ENCODE assay signal across 26 mouse cellular contexts in genomic region chr5:37753366-37753765, GRCm38 (mm10). TPM values are rescaled to one million over a fixed set of nuclear protein-coding genes. Genes with fewer than 3 reads are reported as not detected.
A peak's percentile ranks its signal among the peaks of the same experiment; 100 is the strongest.
DNase-seq lines count a peak whose midpoint lies in the region; ATAC-seq and TF ChIP-seq lines count a peak whose summit lies in the region.
"Had no signal": no experiment of that assay in that cellular context is flagged by ENCODE, and none has a peak within 500 bp of the region (broad histone marks: within the 10 kb centered on the region; RNA-seq: fewer than 3 reads in every experiment).

No protein-coding gene starts in this region.

- H3K4me2 ChIP-seq in midbrain, embryonic 11.5 days = no peak overlapping the region
- H3K4me2 ChIP-seq: embryonic facial prominence, embryonic 12.5 days; forebrain, embryonic 15.5 days; heart, embryonic 11.5 days; hindbrain, embryonic 12.5 days; liver, embryonic 11.5 days had no signal

- no peaks in the 10 kb centered on the region for H3K4me1 ChIP-seq in kidney, adult 2 months (ENCODE audit: control insufficient read depth, insufficient read depth, low read length)
- H3K4me1 ChIP-seq in midbrain, embryonic 11.5 days (ENCODE audit: control insufficient read depth, insufficient read depth, low read length) = no peaks in the 10 kb centered on the region
- H3K4me1 ChIP-seq: forebrain, embryonic 15.5 days; hindbrain, embryonic 12.5 days had no signal

- H3K9me3 ChIP-seq in midbrain, embryonic 11.5 days (ENCODE audit: control insufficient read depth, low read length) = no peaks in the 10 kb centered on the region
- H3K9me3 ChIP-seq: embryonic facial prominence, embryonic 12.5 days; forebrain, embryonic 15.5 days; hindbrain, embryonic 12.5 days; limb, embryonic 10.5 days had no signal

- WGBS in large intestine, adult 2 months = 23% methylated on average over 7 of the region's 7 CpGs
- 65% methylated on average over 7 of the region's 7 CpGs for WGBS in kidney, adult 2 months
- whole genome bisulfite sequencing in midbrain, embryonic 11.5 days = 89% methylated on average over 7 of the region's 7 CpGs

- H3K9ac ChIP-seq in midbrain, embryonic 11.5 days (ENCODE audit: low read length) = no peak overlapping the region
- H3K9ac ChIP-seq: embryonic facial prominence, embryonic 12.5 days; forebrain, embryonic 15.5 days; hindbrain, embryonic 12.5 days had no signal

- TF ChIP-seq CTCF in kidney, adult 2 months (conservative IDR thresholded peaks at IDR 0.05; ENCODE audit: insufficient read depth, insufficient read length, low read depth, low read length) = no peak

- H3K36me3 ChIP-seq in kidney, adult 2 months (ENCODE audit: control insufficient read depth, insufficient read depth, low read length) = no peaks in the 10 kb centered on the region
- H3K36me3 ChIP-seq in midbrain, embryonic 11.5 days (ENCODE audit: control insufficient read depth, insufficient read depth, low read length) = no peaks in the 10 kb centered on the region
- H3K36me3 ChIP-seq: embryonic facial prominence, embryonic 12.5 days; forebrain, embryonic 15.5 days; hindbrain, embryonic 12.5 days; limb, embryonic 10.5 days had no signal

- no peak for TF ChIP-seq POLR2A in kidney, adult 2 months (IDR thresholded peaks at IDR 0.05; ENCODE audit: low read depth, low read length)

- H3K4me3 ChIP-seq in kidney, adult 2 months (ENCODE audit: insufficient read depth, low read depth, low read length) = no peak overlapping the region
- no peak overlapping the region for H3K4me3 ChIP-seq in midbrain, embryonic 11.5 days (ENCODE audit: low read depth, low read length)
- H3K4me3 ChIP-seq: embryonic facial prominence, embryonic 12.5 days; erythroblast, embryonic 14.5 days; forebrain, embryonic 15.5 days; hindbrain, embryonic 12.5 days; layer of hippocampus, adult 2 months; limb, embryonic 10.5 days had no signal

- intact Hi-C loops in left cerebral cortex, postnatal 10 days (cut with DNase I) = no loop called here

- no peak for ATAC-seq in midbrain, embryonic 11.5 days (ENCODE audit: low FRiP score)

- no peaks in the 10 kb centered on the region for H3K27me3 ChIP-seq in kidney, adult 2 months (replicated peaks; ENCODE audit: control insufficient read depth, insufficient read depth, low read length)
- H3K27me3 ChIP-seq in midbrain, embryonic 11.5 days (ENCODE audit: control insufficient read depth, insufficient read depth, low read length) = no peaks in the 10 kb centered on the region
- H3K27me3 ChIP-seq: embryonic facial prominence, embryonic 12.5 days; hindbrain, embryonic 12.5 days had no signal

- peak; percentile 36 for DNase-seq in 3134 (ENCODE audit: extremely low read depth, insufficient read length, low spot score)
- DNase-seq in adrenal gland, adult (ENCODE audit: inconsistent age in 2 of 2, low spot score in 1 of 2) = peak; percentile 93 to 96
- DNase-seq in adrenal gland, postnatal 36 days = peak; percentile 87 to 92
- DNase-seq in large intestine, adult 2 months (ENCODE audit: low read depth, low spot score) = peak; percentile 57
- no peak for DNase-seq in kidney, adult 2 months
- DNase-seq in left cerebral cortex, postnatal 10 days (ENCODE audit: extremely low spot score in 1 of 2, low spot score in 2 of 2) = no peak
- DNase-seq in liver = no peak
- DNase-seq in midbrain, embryonic 11.5 days (ENCODE audit: low spot score, missing footprints) = no peak
- DNase-seq: B cell, adult 2 months; cerebellum, adult 9-11 months; heart, postnatal 14 days; lung, adult 18-20 months; lung, postnatal 14 days; spleen, adult 18-20 months; thymus, adult 18-20 months had no signal

- no peak overlapping the region for H3K27ac ChIP-seq in kidney, adult 2 months (ENCODE audit: insufficient read depth, low read depth, low read length)
- H3K27ac ChIP-seq in midbrain, embryonic 11.5 days (ENCODE audit: low read depth, low read length) = no peak overlapping the region
- H3K27ac ChIP-seq: embryonic facial prominence, embryonic 12.5 days; forebrain, embryonic 15.5 days; hindbrain, embryonic 12.5 days; kidney, postnatal 0 days; layer of hippocampus, adult 2 months; limb, embryonic 10.5 days had no signal

RNA-seq across cellular contexts. Expression of gene Cytl1, which starts 18.0 kb away (rescaled TPM):
- total RNA-seq in adrenal gland, postnatal 36 days (2021) = 1 to 10 TPM; 2.2 to 2.3 TPM
- polyA plus RNA-seq in large intestine, adult 2 months (2012; rRNA removed) = 6.3 and 10.5 TPM in 2 replicates
- polyA plus RNA-seq in kidney, adult 2 months (2012; rRNA removed) = 3.7 and 5.8 TPM in 2 replicates
- total RNA-seq in left cerebral cortex, postnatal 10 days (2021) = under 1 TPM in 1 of 2 experiments, not detected in 1; 0.36 TPM
- polyA plus RNA-seq in midbrain, embryonic 11.5 days (2014; fragmentation: Nextera tagmentation; extraction: Ambion mirVana) = 0.17 TPM in 1 of 2 replicates, not detected in the other
- total RNA-seq: megakaryocyte, adult 5-6 weeks; midbrain, postnatal 0 days had no signal
- polyA plus RNA-seq: erythroblast, embryonic 14.5 days; forebrain, embryonic 15.5 days; liver, embryonic 11.5 days had no signal

RNA-seq across cellular contexts. Expression of gene Stk32b, which starts 36.4 kb away (rescaled TPM):
- total RNA-seq in adrenal gland, postnatal 36 days (2021) = under 1 TPM; 0.10 to 0.26 TPM
- polyA plus RNA-seq in large intestine, adult 2 months (2012; rRNA removed) = not detected in 2 replicates
- 11.4 and 13.7 TPM in 2 replicates for polyA plus RNA-seq in kidney, adult 2 months (2012; rRNA removed)
- 1 to 10 TPM; 8.7 to 9.0 TPM for total RNA-seq in left cerebral cortex, postnatal 10 days (2021)
- polyA plus RNA-seq in midbrain, embryonic 11.5 days (2014; fragmentation: Nextera tagmentation; extraction: Ambion mirVana) = 4.1 and 5.6 TPM in 2 replicates
- total RNA-seq: megakaryocyte, adult 5-6 weeks had no signal

Comparison
In these comparisons a context has a peak if more than half of its experiments do, and no peak if none do; other contexts are left out.
1. DNase-seq: peak in 3134 (single experiment), adrenal gland, adult (2 of 2), adrenal gland, postnatal 36 days (2 of 2) and large intestine, adult 2 months (single experiment); none in kidney, adult 2 months (single experiment), left cerebral cortex, postnatal 10 days (0 of 2), liver (single experiment) and midbrain, embryonic 11.5 days (single experiment).